Mouse (Mus musculus) left cerebral cortex, adult 2 months (tissue): ENCODE results near the gene Cpa3. TPM values are rescaled to one million over a fixed set of nuclear protein-coding genes. Genes with fewer than 3 reads are reported as not detected.

Source experiments
- DNase-seq, 2 experiments: peaks; one replicate each; pipeline ENCODE4 v3.0.0; 2021 to 2022; ENCODE audit warnings: low spot score in 2 of 2, mixed read lengths in 1 of 2; ENCODE audit errors: extremely low spot score in 1 of 2
- H3K27ac ChIP-seq: fragments of 200-600 bp; 2 replicates; pipeline ENCODE4 v1.8.1; 2022
- H3K4me3 ChIP-seq: fragments of 200-600 bp; 2 replicates; pipeline ENCODE4 v1.8.1; 2022
- CTCF ChIP-seq: fragments of 200-600 bp; IDR thresholded peaks from 2 replicates; pipeline ENCODE4 v1.8.1; 2022; ENCODE audit warnings: antibody characterized with exemption, mild to moderate bottlenecking, moderate library complexity
- intact Hi-C: fragments of 180-260 bp; cut with DNase I; formaldehyde crosslinking; loops from one replicate; pipeline ENCODE4 v1.15.1; 2025
- microRNA-seq, 2 experiments: library from miRNA; unstranded; fragments of <30 nt; microRNA quantifications; one replicate each; pipeline ENCODE4 v1.2.0; 2021
- total RNA-seq, 2 experiments: library from RNA; stranded (reverse); gene quantifications; 2 replicates each; pipeline ENCODE4 v1.2.3; 2021

The Cpa3 gene
- total RNA-seq, 2 experiments from 2014 or later, result not detected

GRCm38 (mm10) chr3:20222136-20222535 is 19.8 kb downstream of the Cpa3 start:
- Histone ChIP-seq H3K4me3 (no peak overlapping the region), H3K27ac (no peak overlapping the region)
- TF ChIP-seq CTCF, result no peak
- DNase-seq, result no peak
- intact Hi-C loops, result no loop called here

- Histone ChIP-seq H3K27ac (no peak overlapping the region), H3K4me3 (no peak overlapping the region)
- intact Hi-C loops, result loop anchor here (1.0 to 5.0 kb wide), 2 partner anchors 295 to 677 kb away; no protein-coding TSS in a partner anchor
- TF ChIP-seq CTCF, result peak; percentile 85
- peak; percentile 40 to 57 for DNase-seq
Measured at GRCm38 (mm10) chr3:20198869-20199268, 43.1 kb downstream of the Cpa3 start.

GRCm38 (mm10) chr3:20197878-20198277 is 44.1 kb downstream of the Cpa3 start:
- Histone ChIP-seq H3K4me3 (no peak overlapping the region), H3K27ac (no peak overlapping the region)
- intact Hi-C loops, result loop anchor here (5.0 kb wide), 1 partner anchor 676 kb away; no protein-coding TSS in a partner anchor
- DNase-seq, result no peak
- TF ChIP-seq CTCF, result no peak

DNA sequence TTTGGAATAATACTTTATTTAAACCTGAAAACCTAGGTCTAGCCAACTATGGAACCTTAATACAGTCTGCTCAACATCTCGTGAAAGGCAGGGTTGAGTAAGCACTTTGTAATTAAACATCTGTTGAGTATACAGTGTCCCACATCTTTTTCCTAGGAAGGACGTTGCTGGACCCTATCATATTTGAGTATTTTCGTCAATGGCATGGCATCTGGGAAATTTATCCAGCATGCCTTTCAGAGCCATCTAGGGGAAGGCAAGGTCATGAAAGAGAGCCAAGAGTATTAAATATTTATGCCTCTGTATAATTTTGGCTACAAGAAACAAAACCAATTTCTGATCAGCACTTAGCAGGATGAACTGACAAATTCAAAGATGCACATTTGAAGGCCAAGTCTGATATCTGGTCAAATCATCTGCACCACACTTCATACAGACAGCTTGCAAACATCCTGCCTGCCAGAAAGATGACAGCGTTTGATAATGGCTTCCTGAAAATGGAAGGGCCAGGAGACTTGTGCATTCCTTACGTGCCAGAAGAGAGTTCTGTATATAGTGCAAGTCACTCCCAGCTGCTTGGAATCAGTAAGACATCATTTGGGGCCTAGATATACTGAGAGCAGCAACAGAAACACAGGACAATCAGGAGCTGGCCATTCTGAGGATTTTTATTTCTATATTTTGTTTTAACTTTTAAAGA is 52.9 kb downstream of the Cpa3 start:
- H3K27ac ChIP-seq, result no peak overlapping the region
- intact Hi-C loops, result no loop called here
- H3K4me3 ChIP-seq, result no peak overlapping the region
- no peak for DNase-seq
- TF ChIP-seq CTCF, result no peak

GRCm38 (mm10) chr3:20172394-20172793 is 69.6 kb downstream of the Cpa3 start:
- H3K4me3 ChIP-seq, result no peak overlapping the region
- H3K27ac ChIP-seq, result no peak overlapping the region
- no peak for DNase-seq
- TF ChIP-seq CTCF, result no peak
- intact Hi-C loops, result no loop called here

DNA sequence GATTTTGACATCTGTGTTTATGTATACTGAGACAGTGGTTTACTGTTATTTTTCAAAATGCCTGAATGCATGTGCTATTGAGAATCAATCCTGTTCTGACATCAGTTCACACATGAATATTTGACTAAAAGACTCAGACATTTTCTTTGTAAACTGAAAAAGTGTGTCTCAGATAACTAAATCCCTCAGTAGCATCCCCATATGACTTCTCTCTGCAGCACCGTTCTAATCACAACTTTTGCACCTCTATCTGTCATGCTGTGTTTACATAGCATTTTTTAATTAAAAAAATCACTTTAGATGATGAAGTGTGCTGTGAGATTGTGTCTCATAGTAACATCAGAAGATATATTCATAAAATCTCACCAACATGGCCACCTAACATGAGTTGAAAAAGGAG is 74.5 kb downstream of the Cpa3 start:
- no peak overlapping the region for H3K4me3 ChIP-seq
- no peak overlapping the region for H3K27ac ChIP-seq
- DNase-seq, result no peak
- TF ChIP-seq CTCF, result no peak
- intact Hi-C loops, result no loop called here

Small RNA genes within 50 kb of the gene (microRNA-seq; reads per million reads assigned to microRNA genes)
- 0 reads per million in 2 experiments for gene Mir7007

Other genes with a start within 250 kb of the Cpa3 start
- 10 to 100 TPM; 16.6 to 17.1 TPM for gene Hps3, start 206.9 kb downstream of the Cpa3 start, total RNA-seq
- gene Hltf, start 184.4 kb downstream of the Cpa3 start, total RNA-seq, result 10 to 100 TPM; 23.7 to 24.0 TPM
- 10 to 100 TPM; 28.8 to 29.0 TPM for gene Gyg, start 86.9 kb downstream of the Cpa3 start, total RNA-seq
- gene Cpb1, start 33.6 kb upstream of the Cpa3 start, total RNA-seq, result not detected
- under 1 TPM in 1 of 2 experiments, not detected in 1; 0.20 TPM for gene Agtr1b, start 125.0 kb upstream of the Cpa3 start, total RNA-seq